Mouse (Mus musculus) fat pad, adult 2 months (tissue): Measurements from ENCODE around the gene Ubald1.

Experiments used
- DNase-seq: peaks from one replicate; pipeline ENCODE4 v3.0.0-alpha.2; 2011; ENCODE audit warnings: low read depth, low spot score; ENCODE audit errors: extremely low read depth

The Ubald1 gene

GRCm38 (mm10) chr16:4880136-4880825 lies at the start of gene Ubald1:
Gene Ubald1, minus strand, starts transcription at chr16:4880315.
- DNase-seq: peak; percentile 93

- DNase-seq: no peak
Measured at GRCm38 (mm10) chr16:4928474-4928873, 48.4 kb upstream of the Ubald1 start.

- no peak for DNase-seq
Measured at GRCm38 (mm10) chr16:4927967-4928366, 47.9 kb upstream of the Ubald1 start.

- no peak for DNase-seq
Measured at GRCm38 (mm10) chr16:4923996-4924395, 43.9 kb upstream of the Ubald1 start.

- no peak for DNase-seq
Measured at GRCm38 (mm10) chr16:4922481-4922880, 42.4 kb upstream of the Ubald1 start.

- DNase-seq: no peak
Measured at GRCm38 (mm10) chr16:4920556-4920955, 40.4 kb upstream of the Ubald1 start.

- DNase-seq: no peak
Measured at GRCm38 (mm10) chr16:4916608-4917007, 36.5 kb upstream of the Ubald1 start.

- DNase-seq: no peak
Measured at GRCm38 (mm10) chr16:4915931-4916330, 35.8 kb upstream of the Ubald1 start.

GRCm38 (mm10) chr16:4913783-4914735 lies 33.9 kb upstream of the Ubald1 start:
- DNase-seq: no peak

GRCm38 (mm10) chr16:4912907-4913782 lies 33.0 kb upstream of the Ubald1 start:
- no peak for DNase-seq

GRCm38 (mm10) chr16:4912074-4912648 lies 32.0 kb upstream of the Ubald1 start:
- DNase-seq: no peak

GRCm38 (mm10) chr16:4910758-4911157 lies 30.6 kb upstream of the Ubald1 start:
- no peak for DNase-seq

- DNase-seq: no peak
Measured at GRCm38 (mm10) chr16:4909745-4910144, 29.6 kb upstream of the Ubald1 start.

GRCm38 (mm10) chr16:4907972-4908371 lies 27.9 kb upstream of the Ubald1 start:
- DNase-seq: no peak

- no peak for DNase-seq
Measured at GRCm38 (mm10) chr16:4907386-4907785, 27.3 kb upstream of the Ubald1 start.

- no peak for DNase-seq
Measured at GRCm38 (mm10) chr16:4906559-4906958, 26.4 kb upstream of the Ubald1 start.

GRCm38 (mm10) chr16:4905591-4905990 lies 25.5 kb upstream of the Ubald1 start:
- DNase-seq: no peak

GRCm38 (mm10) chr16:4904878-4905277 lies 24.8 kb upstream of the Ubald1 start:
- DNase-seq: no peak

- DNase-seq: no peak
Measured at GRCm38 (mm10) chr16:4903491-4904102, 23.5 kb upstream of the Ubald1 start.

GRCm38 (mm10) chr16:4902390-4902789 lies 22.3 kb upstream of the Ubald1 start:
- no peak for DNase-seq
